Comparison of ENCODE assay signal across 12 mouse cellular contexts in genomic region chr2:24182423-24183147, GRCm38 (mm10). TPM values are rescaled to one million over a fixed set of nuclear protein-coding genes. Genes with fewer than 3 reads are reported as not detected.
A peak's percentile ranks its signal among the peaks of the same experiment; 100 is the strongest.
DNase-seq lines count a peak whose midpoint lies in the region; ATAC-seq and TF ChIP-seq lines count a peak whose summit lies in the region.
"Not testable (repeated sequence)": the region's sequence is repeated elsewhere in the genome, so short reads cannot be mapped to it uniquely, and the experiment has no call there.
"Had no signal": no experiment of that assay in that cellular context is flagged by ENCODE, and none has a peak within 500 bp of the region (broad histone marks: within the 10 kb centered on the region; RNA-seq: fewer than 3 reads in every experiment).

No protein-coding gene starts in this region.

- not testable (repeated sequence) for H3K36me3 ChIP-seq in embryonic facial prominence, embryonic 14.5 days (ENCODE audit: control insufficient read depth, insufficient read depth, low read length); heart, embryonic 11.5 days (ENCODE audit: control insufficient read depth, insufficient read depth, low read length); hindbrain, embryonic 16.5 days (ENCODE audit: control insufficient read depth, insufficient read depth, low read length); kidney, embryonic 15.5 days; limb, embryonic 14.5 days (ENCODE audit: control insufficient read depth, insufficient read depth, low read length); midbrain, embryonic 10.5 days; neural tube, embryonic 14.5 days (ENCODE audit: control insufficient read depth, insufficient read depth, low read length)

- H3K9me3 ChIP-seq in embryonic facial prominence, embryonic 14.5 days (ENCODE audit: control insufficient read depth, low read length); heart, embryonic 11.5 days (replicated peaks; ENCODE audit: control insufficient read depth, low read length); hindbrain, embryonic 16.5 days (ENCODE audit: control insufficient read depth, low read length); kidney, embryonic 15.5 days (replicated peaks); limb, embryonic 14.5 days (ENCODE audit: control insufficient read depth, low read length); midbrain, embryonic 10.5 days (replicated peaks); neural tube, embryonic 14.5 days (ENCODE audit: control insufficient read depth, low read length): not testable (repeated sequence)

- not testable (repeated sequence) for H3K4me1 ChIP-seq in embryonic facial prominence, embryonic 14.5 days (ENCODE audit: control insufficient read depth, insufficient read depth, low read length); heart, embryonic 11.5 days (ENCODE audit: control insufficient read depth, insufficient read depth, low read length); hindbrain, embryonic 16.5 days (ENCODE audit: control insufficient read depth, insufficient read depth, low read depth, low read length); kidney, embryonic 15.5 days; limb, embryonic 14.5 days (ENCODE audit: control insufficient read depth, insufficient read depth, low read length); midbrain, embryonic 10.5 days; neural tube, embryonic 14.5 days (ENCODE audit: control insufficient read depth, insufficient read depth, low read length)

- TF ChIP-seq POLR2A in limb, embryonic 14.5 days (IDR thresholded peaks at IDR 0.05; ENCODE audit: borderline replicate concordance, extremely low read depth, insufficient read depth, insufficient read length) = not testable (repeated sequence)

- 46% methylated on average over 13 of the region's 13 CpGs for WGBS in embryonic facial prominence, embryonic 14.5 days
- WGBS in heart, embryonic 11.5 days (ENCODE audit: insufficient replicate concordance) = 61% methylated on average over 13 of the region's 13 CpGs
- WGBS in hindbrain, embryonic 16.5 days = 73% methylated on average over 13 of the region's 13 CpGs
- WGBS in kidney, embryonic 15.5 days = 61% methylated on average over 13 of the region's 13 CpGs
- WGBS in limb, embryonic 14.5 days = 51% methylated on average over 13 of the region's 13 CpGs
- 61% methylated on average over 13 of the region's 13 CpGs for WGBS in midbrain, embryonic 10.5 days
- 69% methylated on average over 13 of the region's 13 CpGs for WGBS in neural tube, embryonic 14.5 days

- DNase-seq in ZHBTc4 (ENCODE audit: low read depth, low spot score) = peak; percentile 4
- not testable (repeated sequence) for DNase-seq in embryonic facial prominence, embryonic 14.5 days (ENCODE audit: low spot score); limb, embryonic 14.5 days (ENCODE audit: low spot score); midbrain, embryonic 10.5 days (ENCODE audit: low spot score)

- not testable (repeated sequence) for H3K4me3 ChIP-seq in embryonic facial prominence, embryonic 14.5 days (ENCODE audit: low read depth, low read length); hindbrain, embryonic 16.5 days (ENCODE audit: low read length); kidney, embryonic 15.5 days (replicated peaks); limb, embryonic 14.5 days (replicated peaks; ENCODE audit: low read length); neural tube, embryonic 14.5 days (ENCODE audit: low read depth, low read length)
- H3K4me3 ChIP-seq in heart, embryonic 11.5 days (ENCODE audit: low read depth, low read length) = 0 out of 2 replicates have a peak overlapping the region, but pooled peaks have one; percentile 14
- peak overlapping the region; percentile 38 for H3K4me3 ChIP-seq in midbrain, embryonic 10.5 days

- H3K27me3 ChIP-seq in embryonic facial prominence, embryonic 14.5 days (replicated peaks; ENCODE audit: control insufficient read depth, insufficient read depth, low read length); heart, embryonic 11.5 days (ENCODE audit: control insufficient read depth, insufficient read depth, low read length); hindbrain, embryonic 16.5 days (replicated peaks; ENCODE audit: control insufficient read depth, insufficient read depth, low read length); kidney, embryonic 15.5 days; limb, embryonic 14.5 days (ENCODE audit: control insufficient read depth, insufficient read depth, low read length); midbrain, embryonic 10.5 days (ENCODE audit: low read depth, poor library complexity, severe bottlenecking); neural tube, embryonic 14.5 days (ENCODE audit: control insufficient read depth, insufficient read depth, low read length): not testable (repeated sequence)

- not testable (repeated sequence) for H3K9ac ChIP-seq in embryonic facial prominence, embryonic 14.5 days (ENCODE audit: low read depth, low read length); heart, embryonic 11.5 days (ENCODE audit: low read depth, low read length); hindbrain, embryonic 16.5 days (ENCODE audit: low read depth, low read length); limb, embryonic 14.5 days (ENCODE audit: low read depth, low read length, severe bottlenecking); neural tube, embryonic 14.5 days (replicated peaks; ENCODE audit: low read depth, low read length)
- 0 out of 2 replicates have a peak overlapping the region, but pooled peaks have one; percentile 0 for H3K9ac ChIP-seq in kidney, embryonic 15.5 days

- ATAC-seq in embryonic facial prominence, embryonic 14.5 days (ENCODE audit: low read depth); heart, embryonic 11.5 days (replicated peaks; ENCODE audit: insufficient number of reproducible peaks, low FRiP score, low TSS enrichment); kidney, embryonic 15.5 days (replicated peaks; ENCODE audit: low FRiP score); limb, embryonic 14.5 days (ENCODE audit: low FRiP score, low read depth); neural tube, embryonic 14.5 days (ENCODE audit: low read depth): not testable (repeated sequence)
- peak; percentile 45; the same call in 1 of the 2 replicates for ATAC-seq in hindbrain, embryonic 16.5 days

- H3K27ac ChIP-seq in embryonic facial prominence, embryonic 14.5 days (replicated peaks; ENCODE audit: low read depth, low read length); heart, embryonic 11.5 days (ENCODE audit: low read depth, low read length); hindbrain, embryonic 16.5 days (ENCODE audit: low read depth, low read length); kidney, embryonic 15.5 days; limb, embryonic 14.5 days (replicated peaks; ENCODE audit: low read depth, low read length); midbrain, embryonic 10.5 days (replicated peaks); neural tube, embryonic 14.5 days (ENCODE audit: low read depth, low read length): not testable (repeated sequence)

- H3K4me2 ChIP-seq in embryonic facial prominence, embryonic 14.5 days (ENCODE audit: low read depth, low read length) = peak overlapping the region; percentile 32; the same call in 1 of the 2 replicates
- H3K4me2 ChIP-seq in heart, embryonic 11.5 days = peak overlapping the region; percentile 52
- peak overlapping the region; percentile 49 for H3K4me2 ChIP-seq in hindbrain, embryonic 16.5 days (ENCODE audit: low read length)
- H3K4me2 ChIP-seq in kidney, embryonic 15.5 days = peak overlapping the region; percentile 26; the same call in 1 of the 2 replicates
- peak overlapping the region; percentile 31 for H3K4me2 ChIP-seq in limb, embryonic 14.5 days (replicated peaks; ENCODE audit: low read depth, low read length, severe bottlenecking)
- peak overlapping the region; percentile 31; the same call in 1 of the 2 replicates for H3K4me2 ChIP-seq in neural tube, embryonic 14.5 days (ENCODE audit: low read depth, low read length)

RNA-seq across cellular contexts. Expression of gene Il1f9, which starts 3.7 kb away (rescaled TPM):
- 0.63 TPM in 1 of 2 replicates, not detected in the other for polyA plus RNA-seq in embryonic facial prominence, embryonic 14.5 days (2014; fragmentation: Nextera tagmentation; extraction: Ambion mirVana)
- not detected in 2 replicates for polyA plus RNA-seq in heart, embryonic 11.5 days (2014; fragmentation: Nextera tagmentation; extraction: Ambion mirVana)
- not detected in 2 replicates for polyA plus RNA-seq in hindbrain, embryonic 16.5 days (2015; fragmentation: Nextera tagmentation; extraction: Ambion mirVana)
- polyA plus RNA-seq in kidney, embryonic 15.5 days (2015; fragmentation: Nextera tagmentation; extraction: Ambion mirVana) = 0.10 and 0.18 TPM in 2 replicates
- polyA plus RNA-seq in limb, embryonic 14.5 days (2012; rRNA removed) = 0.05 TPM in 1 of 2 replicates, not detected in the other
- polyA plus RNA-seq in limb, embryonic 14.5 days (2014; fragmentation: Nextera tagmentation; extraction: Ambion mirVana) = 0.29 TPM in 1 of 2 replicates, not detected in the other
- not detected in 2 replicates for polyA plus RNA-seq in midbrain, embryonic 10.5 days (2016; fragmentation: Nextera tagmentation; extraction: Ambion mirVana)
- polyA plus RNA-seq in neural tube, embryonic 14.5 days (2014; fragmentation: Nextera tagmentation; extraction: Ambion mirVana) = not detected in 2 replicates
- polyA plus RNA-seq: erythroblast, embryonic 14.5 days; hindbrain, embryonic 11.5 days had no signal

RNA-seq across cellular contexts. Expression of gene Il1f8, which starts 29.6 kb away (rescaled TPM):
- not detected in 2 replicates for polyA plus RNA-seq in embryonic facial prominence, embryonic 14.5 days (2014; fragmentation: Nextera tagmentation; extraction: Ambion mirVana)
- not detected in 2 replicates for polyA plus RNA-seq in heart, embryonic 11.5 days (2014; fragmentation: Nextera tagmentation; extraction: Ambion mirVana)
- not detected in 2 replicates for polyA plus RNA-seq in hindbrain, embryonic 16.5 days (2015; fragmentation: Nextera tagmentation; extraction: Ambion mirVana)
- not detected in 2 replicates for polyA plus RNA-seq in kidney, embryonic 15.5 days (2015; fragmentation: Nextera tagmentation; extraction: Ambion mirVana)
- not detected in 2 replicates for polyA plus RNA-seq in limb, embryonic 14.5 days (2012; rRNA removed)
- polyA plus RNA-seq in limb, embryonic 14.5 days (2014; fragmentation: Nextera tagmentation; extraction: Ambion mirVana) = not detected in 2 replicates
- polyA plus RNA-seq in midbrain, embryonic 10.5 days (2016; fragmentation: Nextera tagmentation; extraction: Ambion mirVana) = not detected in 2 replicates
- polyA plus RNA-seq in neural tube, embryonic 14.5 days (2014; fragmentation: Nextera tagmentation; extraction: Ambion mirVana) = not detected in 2 replicates
- polyA plus RNA-seq: erythroblast, embryonic 14.5 days; heart, adult 2 months; hindbrain, embryonic 11.5 days; thymus, adult 2 months had no signal

RNA-seq across cellular contexts. Expression of gene Il1f6, which starts 32.6 kb away (rescaled TPM):
- 0.38 TPM in 1 of 2 replicates, not detected in the other for polyA plus RNA-seq in embryonic facial prominence, embryonic 14.5 days (2014; fragmentation: Nextera tagmentation; extraction: Ambion mirVana)
- polyA plus RNA-seq in heart, embryonic 11.5 days (2014; fragmentation: Nextera tagmentation; extraction: Ambion mirVana) = not detected in 2 replicates
- polyA plus RNA-seq in hindbrain, embryonic 16.5 days (2015; fragmentation: Nextera tagmentation; extraction: Ambion mirVana) = not detected in 2 replicates
- not detected in 2 replicates for polyA plus RNA-seq in kidney, embryonic 15.5 days (2015; fragmentation: Nextera tagmentation; extraction: Ambion mirVana)
- not detected in 2 replicates for polyA plus RNA-seq in limb, embryonic 14.5 days (2012; rRNA removed)
- not detected in 2 replicates for polyA plus RNA-seq in limb, embryonic 14.5 days (2014; fragmentation: Nextera tagmentation; extraction: Ambion mirVana)
- not detected in 2 replicates for polyA plus RNA-seq in midbrain, embryonic 10.5 days (2016; fragmentation: Nextera tagmentation; extraction: Ambion mirVana)
- not detected in 2 replicates for polyA plus RNA-seq in neural tube, embryonic 14.5 days (2014; fragmentation: Nextera tagmentation; extraction: Ambion mirVana)
- polyA plus RNA-seq: erythroblast, embryonic 14.5 days; heart, adult 2 months; hindbrain, embryonic 11.5 days had no signal
